Mouse (Mus musculus) neutrophil, adult 5-6 weeks (primary cell): ENCODE measurements at regions not wholly inside any gene's neighbourhood (a gene's known extent, or its start where the extent isn't known, plus 50 kb on each side); places are given as distances from the start of the nearest gene placed in this dataset.

Experiments used
- ATAC-seq: fragments of 151-379, 151-347 bp; 2 replicates; pipeline ENCODE4 v1.8.0; 2017; ENCODE audit warnings: mild to moderate bottlenecking, moderate TSS enrichment; ENCODE audit not compliant: insufficient number of reproducible peaks, poor library complexity, low FRiP score, severe bottlenecking; ENCODE audit errors: extremely low read depth

DNA sequence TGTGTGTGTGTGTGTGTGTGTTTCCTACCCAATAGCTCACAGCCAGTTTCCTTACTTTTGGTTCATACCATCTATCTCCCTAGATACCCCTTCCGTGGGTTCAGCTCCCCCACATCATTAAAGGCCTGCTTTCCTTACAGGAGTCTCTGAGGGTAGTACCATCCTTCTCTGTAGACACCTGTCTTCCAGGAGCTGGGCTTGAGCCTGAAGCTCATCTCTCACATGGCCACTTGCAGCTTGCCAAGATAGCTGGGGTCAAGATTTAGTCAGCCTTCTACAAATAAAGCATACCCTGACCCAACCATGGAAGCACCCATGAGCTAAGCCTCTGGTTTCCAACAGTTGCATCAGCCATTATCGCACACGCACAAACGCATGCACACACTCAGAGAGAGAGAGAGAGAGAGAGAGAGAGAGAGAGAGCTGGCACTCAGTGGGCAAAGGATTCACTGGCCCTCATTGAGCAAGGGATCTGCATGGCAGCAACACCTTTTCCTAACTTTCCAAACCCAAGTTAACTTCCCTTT lies 88.3 kb upstream of the Pabpc6 start:
- ATAC-seq, result no peak

- ATAC-seq, result no peak
Measured at GRCm38 (mm10) chr17:9756675-9757074, 87.2 kb upstream of the Pabpc6 start.

DNA sequence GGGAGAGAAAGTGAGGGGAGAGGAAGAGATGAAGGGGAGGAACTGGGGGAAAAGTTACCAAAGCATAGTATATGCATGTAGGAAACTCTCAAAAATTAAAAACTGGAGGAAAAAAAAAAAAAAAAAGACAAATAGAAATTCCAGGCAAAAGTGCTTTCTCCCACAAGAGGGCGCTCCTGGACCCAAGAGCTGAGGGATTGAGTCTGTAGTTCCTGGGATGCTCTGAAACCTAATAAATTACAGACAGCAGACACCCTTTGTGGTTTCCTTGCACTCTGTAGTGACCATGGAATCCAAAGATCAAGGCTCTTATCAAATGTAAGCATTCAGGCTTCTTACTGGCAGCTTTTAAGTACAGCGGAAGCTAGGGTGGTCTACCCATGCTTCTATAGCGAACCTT lies 86.7 kb upstream of the Pabpc6 start:
- no peak for ATAC-seq

- ATAC-seq, result no peak
Measured at GRCm38 (mm10) chr17:9755576-9755975, 86.1 kb upstream of the Pabpc6 start.

DNA sequence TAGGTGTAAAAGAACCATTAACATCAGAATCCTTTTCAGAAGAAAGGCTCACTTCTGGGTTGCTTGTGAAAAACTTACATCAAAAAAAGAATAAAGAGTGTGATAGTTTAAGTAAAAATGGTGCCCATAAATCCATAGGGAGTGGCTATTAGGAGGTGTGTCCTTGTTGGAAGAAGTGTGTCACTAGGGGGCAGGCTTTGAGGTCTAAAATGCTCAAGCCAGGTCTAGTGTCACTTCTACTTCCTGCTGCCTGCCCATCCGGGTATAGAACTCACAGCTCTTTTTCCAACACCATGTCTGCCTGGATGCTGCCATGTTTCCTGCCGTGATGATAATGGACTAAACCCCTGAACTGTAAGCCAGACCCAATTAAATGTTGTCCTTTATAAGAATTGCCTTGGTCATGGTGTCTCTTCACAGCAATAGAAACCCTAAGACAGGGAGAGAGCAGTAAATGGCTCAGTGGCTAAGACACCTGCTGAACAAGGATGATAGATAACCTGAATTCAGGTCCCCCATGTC lies 85.4 kb upstream of the Pabpc6 start:
- no peak for ATAC-seq

DNA sequence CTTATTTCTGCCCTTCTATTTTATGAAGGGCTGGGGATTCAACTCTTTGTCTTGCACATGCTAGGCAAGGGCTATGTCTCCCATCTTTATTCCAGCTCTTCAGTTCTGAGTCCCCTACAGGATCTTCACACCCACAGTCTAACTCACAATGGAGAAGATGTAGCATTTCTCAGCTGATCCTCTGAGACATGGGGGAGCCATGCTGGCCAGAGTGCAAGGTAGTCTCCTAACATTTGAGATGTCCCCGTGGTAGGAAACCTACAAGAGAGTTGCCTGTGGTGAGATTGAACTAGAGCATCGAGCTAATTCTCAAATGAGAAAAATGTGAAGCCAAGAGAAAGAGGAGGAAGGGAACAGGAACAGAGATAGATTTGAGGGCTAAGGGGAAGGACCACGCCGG lies 83.3 kb upstream of the Pabpc6 start:
- ATAC-seq, result no peak

DNA sequence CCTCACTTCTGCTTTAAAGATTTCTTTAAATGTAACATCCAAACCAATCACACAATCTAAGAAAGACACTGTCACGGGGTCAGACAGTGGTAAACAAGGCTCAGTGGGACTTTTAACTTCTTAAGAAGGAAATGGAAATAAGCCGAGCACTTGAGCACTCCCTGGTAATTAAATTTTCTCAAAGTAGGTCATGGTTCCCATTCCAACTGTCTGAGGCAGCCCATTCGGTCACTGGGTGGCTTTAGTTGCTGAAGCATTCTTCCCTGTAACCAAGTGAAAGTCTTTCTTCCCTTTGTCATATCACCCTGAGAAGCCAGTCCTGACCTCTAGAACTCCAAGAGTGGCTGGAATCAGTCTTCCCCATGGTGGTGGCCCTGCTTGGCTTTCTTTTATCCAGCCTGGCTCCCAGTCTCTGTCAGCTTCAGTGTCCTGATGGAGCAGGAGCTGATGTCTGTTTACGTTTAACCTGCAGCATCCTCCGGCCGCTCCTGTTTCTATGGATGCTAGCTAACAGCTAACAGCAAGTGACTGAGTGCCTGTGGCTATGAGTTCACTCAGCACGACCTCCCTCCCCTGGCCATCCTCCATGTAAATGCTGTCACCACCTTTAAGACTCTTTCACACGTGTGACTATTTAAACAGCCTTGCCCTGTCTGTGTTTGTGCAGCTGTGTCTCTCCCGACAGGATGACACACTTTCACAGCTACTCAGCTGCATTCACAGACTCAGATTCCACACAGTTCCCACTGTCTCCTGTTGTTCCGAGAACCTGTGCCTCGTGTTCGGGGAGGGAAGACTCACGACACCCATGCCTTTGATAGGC lies 82.0 kb upstream of the Pabpc6 start:
- 0 out of 2 replicates have a peak, but pooled peaks have one; percentile 23 for ATAC-seq

DNA sequence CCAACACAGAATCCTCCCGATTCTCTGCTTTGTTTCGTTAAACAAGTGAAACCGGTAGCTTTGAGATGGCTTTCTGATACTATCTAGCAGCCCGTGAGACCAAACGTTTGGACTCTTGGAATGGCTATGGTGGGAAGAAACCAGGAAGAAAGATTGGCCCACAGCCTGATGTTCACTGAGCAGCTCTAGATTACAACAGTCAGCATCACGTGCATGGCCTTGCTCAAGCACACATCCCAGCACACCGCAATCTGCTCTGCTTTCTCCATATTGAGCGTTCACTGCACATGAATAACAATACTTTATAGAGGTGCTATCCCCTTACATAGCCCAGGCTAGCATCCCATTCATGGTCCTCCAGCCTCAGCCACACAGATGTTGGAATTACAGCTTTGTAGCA lies 80.5 kb upstream of the Pabpc6 start:
- no peak for ATAC-seq

GRCm38 (mm10) chr17:9749301-9749700 lies 79.8 kb upstream of the Pabpc6 start:
- ATAC-seq, result no peak

GRCm38 (mm10) chr17:9747893-9748292 lies 78.4 kb upstream of the Pabpc6 start:
- no peak for ATAC-seq

GRCm38 (mm10) chr17:9743342-9743741 lies 73.8 kb upstream of the Pabpc6 start:
- no peak for ATAC-seq

DNA sequence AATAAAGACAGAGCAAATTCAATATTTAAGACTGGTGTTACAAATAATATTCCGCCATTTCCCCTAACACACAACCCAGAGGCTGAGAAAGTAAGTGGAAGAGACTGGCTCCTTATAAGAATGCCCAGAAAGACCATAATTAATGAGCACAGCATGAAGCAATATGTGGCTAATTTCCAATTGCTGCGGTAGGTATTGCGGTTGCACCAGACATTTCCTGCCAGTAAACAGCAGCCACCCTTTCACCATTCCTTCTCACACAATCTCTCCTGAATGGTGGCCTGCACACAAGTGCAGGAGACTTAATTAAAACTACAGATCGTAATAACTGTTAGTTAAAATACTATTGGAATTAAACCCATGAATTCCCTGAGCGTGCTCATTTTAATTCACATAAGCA lies 71.8 kb upstream of the Pabpc6 start:
- no peak for ATAC-seq

- ATAC-seq, result no peak
Measured at GRCm38 (mm10) chr17:9729020-9729419, 59.5 kb upstream of the Pabpc6 start.

DNA sequence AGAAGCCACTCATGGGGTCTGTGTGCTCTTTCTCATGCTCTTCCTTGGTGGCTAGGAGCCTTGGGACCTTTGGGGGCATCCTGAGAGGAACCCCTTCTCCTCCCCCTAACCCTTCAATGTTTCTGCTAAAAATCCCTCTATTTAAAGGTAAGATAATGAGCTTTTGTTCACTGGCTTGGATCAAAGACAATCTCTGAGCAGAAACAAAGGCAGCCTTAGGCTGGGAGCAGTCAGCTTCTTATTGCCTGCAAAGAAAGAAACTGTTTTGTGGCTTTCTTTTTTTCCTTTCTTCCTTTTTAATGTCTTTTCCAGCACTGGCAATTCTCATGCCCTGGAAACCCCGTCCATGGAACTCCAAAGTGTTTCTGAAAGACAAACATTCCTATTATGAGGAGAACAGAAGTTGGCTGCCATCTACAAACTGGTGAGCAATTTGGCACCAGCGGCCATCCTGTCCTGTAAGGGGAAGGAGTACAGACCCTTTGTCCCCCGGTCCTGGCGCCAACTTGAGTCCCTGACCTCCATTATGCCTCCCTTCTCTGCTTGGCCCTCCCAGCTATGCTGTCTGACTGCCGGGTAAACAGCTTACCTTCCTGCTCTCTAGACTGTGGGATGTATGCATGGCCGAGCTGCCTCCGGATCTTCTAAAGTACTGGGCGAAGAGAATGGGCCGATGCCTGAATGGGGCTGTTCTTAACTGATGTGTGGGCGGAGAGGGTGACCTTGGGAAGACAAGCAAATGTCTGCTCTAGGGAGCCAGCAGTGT lies 56.4 kb upstream of the Pabpc6 start:
- ATAC-seq, result no peak

DNA sequence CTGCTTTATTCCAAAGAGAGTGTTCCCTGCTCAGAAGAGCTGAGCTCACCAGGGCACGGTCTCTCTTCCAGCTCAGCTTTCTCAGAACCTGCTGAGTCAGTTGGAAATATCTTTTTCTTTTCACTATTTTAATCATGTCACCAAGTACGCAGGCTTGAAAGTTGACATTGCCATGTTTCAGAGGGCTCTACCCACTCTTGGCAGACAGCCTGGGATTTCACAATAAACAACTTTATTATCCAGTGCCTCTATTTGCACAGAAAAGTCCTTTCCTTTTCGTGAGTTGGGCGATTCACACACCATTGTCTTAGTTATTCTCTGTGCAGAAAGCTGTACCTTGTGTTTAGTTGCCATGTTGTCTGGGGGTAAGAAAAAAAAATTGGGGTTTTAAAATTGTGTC lies 54.0 kb upstream of the Pabpc6 start:
- no peak for ATAC-seq

DNA sequence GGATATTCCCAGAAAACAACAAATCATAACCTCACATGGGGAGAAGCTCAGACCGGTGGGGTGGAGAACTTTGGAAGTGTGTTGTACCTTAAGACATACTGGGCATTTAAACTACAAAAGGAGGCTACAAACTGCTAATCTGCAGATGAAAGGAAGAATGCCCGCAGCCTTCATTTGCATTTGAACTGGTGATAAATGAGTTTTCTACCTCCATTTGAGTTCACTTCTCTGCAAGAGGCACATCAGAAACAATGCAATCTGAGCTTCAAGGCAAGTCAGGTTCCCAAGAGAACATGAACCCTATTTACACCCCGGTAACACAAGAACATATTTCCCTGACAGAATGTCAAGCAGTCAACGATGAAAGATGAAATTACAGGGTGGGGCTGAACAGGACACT lies 53.2 kb upstream of the Pabpc6 start:
- no peak for ATAC-seq
